Mouse (Mus musculus) C2C12 (cell line): ENCODE measurements around the gene Rilp.

Experiments used
- CEBPB ChIP-seq: IDR thresholded peaks from one replicate; pipeline ENCODE4 v1.6.1; 2011; ENCODE audit warnings: low read depth, mild to moderate bottlenecking, control low read depth, moderate library complexity
- CTCF ChIP-seq: IDR thresholded peaks from one replicate; pipeline ENCODE4 v1.5.1; 2011; ENCODE audit not compliant: control insufficient read depth, insufficient read depth, insufficient read length
- MAX ChIP-seq: IDR thresholded peaks from one replicate; pipeline ENCODE4 v1.6.1; 2011; ENCODE audit warnings: mild to moderate bottlenecking, control low read depth
- MYOD1 ChIP-seq: IDR thresholded peaks from one replicate; pipeline ENCODE4 v1.6.1; 2011; ENCODE audit warnings: low read depth; ENCODE audit not compliant: control insufficient read depth, insufficient read length
- MYOG ChIP-seq: IDR thresholded peaks from one replicate; pipeline ENCODE4 v1.6.1; 2011; ENCODE audit not compliant: control insufficient read depth, insufficient read length; ENCODE audit errors: extremely low read depth
- USF1 ChIP-seq: IDR thresholded peaks from one replicate; pipeline ENCODE4 v1.6.1; 2011; ENCODE audit warnings: low read depth, mild to moderate bottlenecking, control low read depth, moderate library complexity

DNA sequence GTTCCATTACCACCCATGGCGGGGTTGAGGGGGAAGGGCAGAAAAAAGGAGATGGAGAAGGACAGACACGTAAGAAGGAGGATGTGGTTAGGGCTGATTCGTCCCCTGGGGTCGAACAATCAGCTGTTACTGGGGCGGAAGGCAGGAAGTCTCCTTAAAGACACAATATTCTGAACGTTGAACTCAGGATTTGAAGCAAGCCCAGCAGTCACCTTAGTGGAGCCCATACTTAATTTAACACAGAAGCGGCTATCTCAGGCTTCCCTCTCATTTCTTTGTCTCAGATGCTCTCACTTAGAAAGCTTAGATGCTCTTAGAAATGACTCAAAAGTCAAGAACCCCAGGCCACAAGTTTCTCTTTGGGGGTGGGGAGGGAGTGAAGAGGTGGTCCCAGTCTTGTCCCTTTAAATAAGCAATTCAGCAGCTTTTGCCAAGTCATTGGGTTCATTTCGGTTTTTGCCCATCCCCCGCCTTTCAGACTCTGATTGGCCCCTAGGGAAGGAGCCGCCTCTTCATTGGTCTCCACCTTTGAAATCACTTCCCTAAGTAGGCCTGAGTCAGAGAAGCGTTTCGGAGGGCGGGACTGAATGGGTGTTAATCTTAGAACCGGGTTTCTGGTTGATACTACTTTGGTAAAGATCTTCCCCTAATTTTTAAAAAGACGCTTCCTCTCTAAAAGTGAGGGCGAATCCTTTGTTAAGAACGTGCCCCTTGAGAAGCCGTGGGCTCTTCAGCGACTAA lies 49.6 kb upstream of the Rilp start:
- TF ChIP-seq CTCF (no peak), CEBPB (no peak), MAX (peak; percentile 10), MYOG (no peak), USF1 (no peak), MYOD1 (peak; percentile 87)
